18 mouse cellular contexts compared by ENCODE assay signal in genomic region chr2:181768451-181768850, GRCm38 (mm10). TPM values are rescaled to one million over a fixed set of nuclear protein-coding genes. Genes with fewer than 3 reads are reported as not detected.
DNase-seq lines count a peak whose midpoint lies in the region; ATAC-seq and TF ChIP-seq lines count a peak whose summit lies in the region.
"Had no signal": no experiment of that assay in that cellular context is flagged by ENCODE, and none has a peak within 500 bp of the region (broad histone marks: within the 10 kb centered on the region; RNA-seq: fewer than 3 reads in every experiment).

No protein-coding gene starts in this region.

- H3K9ac ChIP-seq in midbrain, embryonic 12.5 days (replicated peaks): peak overlapping the region; percentile 41; the same call in 1 of the 2 replicates

- no peak for TF ChIP-seq CTCF in layer of hippocampus, adult 2 months (conservative IDR thresholded peaks at IDR 0.05)
- no peak for TF ChIP-seq CTCF in olfactory bulb, adult 2 months (IDR thresholded peaks at IDR 0.05; ENCODE audit: insufficient read depth, low read depth, low read length)

- peak overlapping the region; percentile 62 for H3K4me2 ChIP-seq in midbrain, embryonic 12.5 days (replicated peaks)

- intact Hi-C loops in gastrocnemius, postnatal 14 days (cut with DNase I; ENCODE audit: low total_unique reads): no loop called here

- H3K9me3 ChIP-seq in hindbrain, embryonic 10.5 days: no peaks in the 10 kb centered on the region
- H3K9me3 ChIP-seq in midbrain, embryonic 12.5 days: no peaks in the 10 kb centered on the region

- no peak for DNase-seq in layer of hippocampus, adult 2 months (ENCODE audit: low spot score in 2 of 2)
- DNase-seq in layer of hippocampus, adult 8-10 months (ENCODE audit: low spot score in 2 of 2): no peak
- no peak for DNase-seq in hindbrain, embryonic 10.5 days (ENCODE audit: low spot score)
- DNase-seq in gastrocnemius, postnatal 14 days: no peak
- no peak for DNase-seq in adrenal gland, postnatal 14 days
- DNase-seq: adrenal gland, postnatal 25 days; gastrocnemius, adult 2 months; kidney, adult 18-20 months; kidney, postnatal 4 days; lung, adult 18-20 months; retina, postnatal 1 day had no signal

- H3K4me3 ChIP-seq in layer of hippocampus, adult 2 months: peak overlapping the region; percentile 67
- peak overlapping the region; percentile 46; the same call in 1 of the 2 replicates for H3K4me3 ChIP-seq in hindbrain, embryonic 10.5 days
- H3K4me3 ChIP-seq in midbrain, embryonic 12.5 days: peak overlapping the region; percentile 44
- H3K4me3 ChIP-seq in olfactory bulb, adult 2 months (ENCODE audit: insufficient read depth, low read depth, low read length): peak overlapping the region; percentile 24; the same call in 1 of the 2 replicates
- H3K4me3 ChIP-seq: gastrocnemius, adult 2 months; myocyte had no signal

- peaks cover 49% of the 10 kb centered on the region for H3K4me1 ChIP-seq in hindbrain, embryonic 10.5 days (replicated peaks)
- H3K4me1 ChIP-seq in midbrain, embryonic 12.5 days: peaks cover 56% of the 10 kb centered on the region
- peaks cover 15% of the 10 kb centered on the region for H3K4me1 ChIP-seq in olfactory bulb, adult 2 months (ENCODE audit: control insufficient read depth, insufficient read depth, low read length)

- no peaks in the 10 kb centered on the region for H3K27me3 ChIP-seq in hindbrain, embryonic 10.5 days (ENCODE audit: insufficient read depth, poor library complexity, severe bottlenecking)
- H3K27me3 ChIP-seq in midbrain, embryonic 12.5 days: no peaks in the 10 kb centered on the region

- ATAC-seq in midbrain, embryonic 12.5 days (ENCODE audit: low FRiP score, low read depth): no peak
- no peak for ATAC-seq in activated CD4-positive, CD25-positive, alpha-beta regulatory T cell, adult 4 months

- H3K36me3 ChIP-seq in hindbrain, embryonic 10.5 days: no peaks in the 10 kb centered on the region
- no peaks in the 10 kb centered on the region for H3K36me3 ChIP-seq in midbrain, embryonic 12.5 days

- no peak for TF ChIP-seq POLR2A in olfactory bulb, adult 2 months (IDR thresholded peaks at IDR 0.05; ENCODE audit: insufficient read depth, low read depth, low read length)

- peak overlapping the region; percentile 97; the same call in 1 of the 2 replicates for H3K27ac ChIP-seq in layer of hippocampus, adult 2 months
- no peak overlapping the region for H3K27ac ChIP-seq in hindbrain, embryonic 10.5 days
- no peak overlapping the region for H3K27ac ChIP-seq in midbrain, embryonic 12.5 days (replicated peaks)
- no peak overlapping the region for H3K27ac ChIP-seq in olfactory bulb, adult 2 months (ENCODE audit: insufficient read depth, low read depth, low read length)
- H3K27ac ChIP-seq: gastrocnemius, adult 2 months; macrophage had no signal

RNA-seq across cellular contexts. Expression of gene Myt1, which starts 5.3 kb away (rescaled TPM):
- total RNA-seq in layer of hippocampus, adult 2 months (2021): 10 to 100 TPM; 32.3 to 34.0 TPM
- total RNA-seq in layer of hippocampus, adult 8-10 months (2022): 10 to 100 TPM; 23.2 to 41.8 (median 27.1) TPM
- 18.3 and 33.0 TPM in 2 replicates for polyA plus RNA-seq in hindbrain, embryonic 10.5 days (2016; fragmentation: Nextera tagmentation; extraction: Ambion mirVana)
- polyA plus RNA-seq in midbrain, embryonic 12.5 days (2016; fragmentation: Nextera tagmentation; extraction: Ambion mirVana): 66.4 and 76.0 TPM in 2 replicates
- not detected in 2 replicates for polyA plus RNA-seq in olfactory bulb, adult 2 months (2012; ENCODE audit: insufficient read depth, insufficient read length, low replicate concordance, missing spikeins)
- not detected for polyA plus RNA-seq in activated CD4-positive, CD25-positive, alpha-beta regulatory T cell, adult 4 months (2017; shearing (Covaris generic))
- total RNA-seq in gastrocnemius, postnatal 14 days (2021): not detected
- 4.1 and 5.2 TPM in 2 replicates for total RNA-seq in adrenal gland, postnatal 14 days (2021)
- total RNA-seq: gastrocnemius, adult 2 months; heart, postnatal 25 days had no signal
- polyA plus RNA-seq: macrophage; spleen, adult 2 months had no signal

RNA-seq across cellular contexts. Expression of gene Oprl1, which starts 53.6 kb away (rescaled TPM):
- total RNA-seq in layer of hippocampus, adult 2 months (2021): 10 to 100 TPM; 44.8 to 45.0 TPM
- total RNA-seq in layer of hippocampus, adult 8-10 months (2022): 10 to 100 TPM; 50.4 to 67.7 (median 56.7) TPM
- 5.6 and 17.3 TPM in 2 replicates for polyA plus RNA-seq in hindbrain, embryonic 10.5 days (2016; fragmentation: Nextera tagmentation; extraction: Ambion mirVana)
- polyA plus RNA-seq in midbrain, embryonic 12.5 days (2016; fragmentation: Nextera tagmentation; extraction: Ambion mirVana): 41.8 and 42.5 TPM in 2 replicates
- polyA plus RNA-seq in olfactory bulb, adult 2 months (2012; ENCODE audit: insufficient read depth, insufficient read length, low replicate concordance, missing spikeins): not detected in 2 replicates
- not detected for polyA plus RNA-seq in activated CD4-positive, CD25-positive, alpha-beta regulatory T cell, adult 4 months (2017; shearing (Covaris generic))
- not detected for total RNA-seq in gastrocnemius, postnatal 14 days (2021)
- total RNA-seq in adrenal gland, postnatal 14 days (2021): 1.5 and 2.7 TPM in 2 replicates
- total RNA-seq: gastrocnemius, adult 2 months; heart, postnatal 25 days had no signal
- polyA plus RNA-seq: macrophage, myocyte had no signal

Comparison
In these comparisons a context has a peak if more than half of its experiments do, and no peak if none do; other contexts are left out.
1. RNA of gene Oprl1, which starts 53.6 kb away (total RNA-seq): 50.4 to 67.7 TPM in layer of hippocampus, adult 8-10 months and 44.8 to 45.0 TPM in layer of hippocampus, adult 2 months; 1.5 to 2.7 TPM in adrenal gland, postnatal 14 days and not detected in gastrocnemius, postnatal 14 days; every median in the first group is over 10 times any median in the second.
2. Peak in every context shown above with its lines, with median percentiles within 50 percentile points of each other: H3K4me3 ChIP-seq.